Mouse (Mus musculus) ES-E14 (cell line): ENCODE results near the gene Tmprss12. TPM values are rescaled to one million over a fixed set of nuclear protein-coding genes. Genes with fewer than 3 reads are reported as not detected.
"Not testable (repeated sequence)": the region's sequence is repeated elsewhere in the genome, so short reads cannot be mapped to it uniquely, and the experiment has no call there.

Experiments
- DNase-seq: peaks from one replicate; pipeline ENCODE4 v3.0.0-alpha.2; 2013; ENCODE audit warnings: low read depth, low spot score
- H3K27ac ChIP-seq: 2 replicates; pipeline ENCODE4 v1.5.1; 2012; ENCODE audit warnings: low read depth, mild to moderate bottlenecking, low read length, moderate library complexity, mixed read lengths; ENCODE audit not compliant: poor library complexity, insufficient read depth, severe bottlenecking
- H3K36me3 ChIP-seq: 2 replicates; pipeline ENCODE4 v1.6.1; 2012; ENCODE audit warnings: mild to moderate bottlenecking, low read length, moderate library complexity, mixed read lengths; ENCODE audit not compliant: control insufficient read depth, poor library complexity, insufficient read depth, severe bottlenecking
- H3K4me1 ChIP-seq, 2 experiments: fragments of 150-350 bp in 1 of 2; sonication (generic) in 1 of 2; 2 replicates each; pipeline ENCODE4 v1.6.1; 2012; ENCODE audit warnings: low read length in 2 of 2, mild to moderate bottlenecking in 1 of 2, mixed read lengths in 1 of 2; ENCODE audit not compliant: control insufficient read depth in 2 of 2, insufficient read depth in 2 of 2, poor library complexity in 1 of 2
- H3K4me3 ChIP-seq, 2 experiments: fragments of 150-350 bp in 1 of 2; sonication (generic) in 1 of 2; 2 replicates each; pipeline ENCODE4 v1.5.1; 2012; ENCODE audit warnings: low read length in 2 of 2, low read depth in 1 of 2, mild to moderate bottlenecking in 1 of 2, mixed read lengths in 1 of 2; ENCODE audit not compliant: insufficient read depth in 1 of 2, poor library complexity in 1 of 2, severe bottlenecking in 1 of 2
- H3K9ac ChIP-seq: 2 replicates; pipeline ENCODE4 v1.6.1; 2012; ENCODE audit warnings: low read depth, mild to moderate bottlenecking, low read length, mixed read lengths; ENCODE audit not compliant: poor library complexity, insufficient read depth, severe bottlenecking
- H3K9me3 ChIP-seq: fragments of 150-350 bp; sonication (generic); 2 replicates; pipeline ENCODE4 v1.6.1; 2012; ENCODE audit warnings: low read depth, mild to moderate bottlenecking, low read length; ENCODE audit not compliant: control insufficient read depth, insufficient read depth
- CHD2 ChIP-seq: IDR thresholded peaks from 2 replicates; pipeline ENCODE4 v1.6.1; 2014; ENCODE audit warnings: mild to moderate bottlenecking, low read depth, low read length, inconsistent platforms
- HCFC1 ChIP-seq: IDR thresholded peaks from 2 replicates; pipeline ENCODE4 v1.6.1; 2012; ENCODE audit warnings: low read length, inconsistent platforms, borderline replicate concordance; ENCODE audit not compliant: insufficient read depth
- MAFK ChIP-seq: IDR thresholded peaks from 2 replicates; pipeline ENCODE4 v1.6.1; 2014; ENCODE audit warnings: mild to moderate bottlenecking, low read depth, low read length, inconsistent platforms; ENCODE audit not compliant: insufficient read depth
- ZC3H11A ChIP-seq: IDR thresholded peaks from 2 replicates; pipeline ENCODE4 v1.6.1; 2012; ENCODE audit warnings: low read depth, mild to moderate bottlenecking, inconsistent platforms, low read length, borderline replicate concordance
- ZNF384 ChIP-seq: IDR thresholded peaks from 2 replicates; pipeline ENCODE4 v1.6.1; 2012; ENCODE audit warnings: low read depth, low read length, inconsistent platforms
- in situ Hi-C, 2 experiments: fragments of 600-800 bp; cut with MboI; formaldehyde crosslinking; loops; one replicate each; pipeline ENCODE4 v1.15.1; 2025; ENCODE audit warnings: low sequenced_read_pairs in 2 of 2, inconsistent platforms in 1 of 2; ENCODE audit not compliant: unreplicated experiment in 2 of 2
- total RNA-seq: library from RNA; depleted of rRNA; stranded (reverse); fragments of 300-350 nt; gene quantifications from 2 replicates; pipeline ENCODE4 v1.2.3, GENCODE M21; 2012

Tmprss12 gene
- total RNA-seq, 1 experiment: 1.6 TPM

- in situ Hi-C loops: no loop called here
- Histone ChIP-seq H3K4me1 (peaks cover 2 to 5% of the 10 kb centered on the region in 2 experiments; a peak in 3 of 4 replicates), H3K27ac (peak overlapping the region; percentile 99), H3K9ac (peak overlapping the region; percentile 94), H3K9me3 (peaks cover 2% of the 10 kb centered on the region; the same call in 1 of the 2 replicates), H3K36me3 (peaks cover 9% of the 10 kb centered on the region; the same call in 1 of the 2 replicates), H3K4me3 (peak overlapping the region; percentile 73 to 82)
- no peak for TF ChIP-seq ZNF384
- TF ChIP-seq ZC3H11A: no peak
- no peak for TF ChIP-seq MAFK
- TF ChIP-seq HCFC1: no peak
- TF ChIP-seq CHD2: no peak
- no peak for DNase-seq
These were observed 9.2 kb upstream of the Tmprss12 start for GRCm38 (mm10) chr15:100271411-100271810.

- in situ Hi-C loops, H3K36me3 ChIP-seq, DNase-seq, H3K9me3 ChIP-seq: not testable (repeated sequence)
- H3K27ac ChIP-seq: peak overlapping the region; percentile 94
- H3K9ac ChIP-seq: peak overlapping the region; percentile 28; the same call in 1 of the 2 replicates
- H3K4me3 ChIP-seq: peak overlapping the region; percentile 48 to 49; a peak in 3 of 4 replicates
- H3K4me1 ChIP-seq: peaks cover 8 to 10% of the 10 kb centered on the region in 2 experiments
These were observed 6.8 kb upstream of the Tmprss12 start for GRCm38 (mm10) chr15:100273791-100274308.

- TF ChIP-seq ZC3H11A (no peak), ZNF384 (no peak), MAFK (no peak), CHD2 (no peak), HCFC1 (no peak)
- in situ Hi-C loops: no loop called here
- no peak for DNase-seq
- Histone ChIP-seq H3K9ac (peak overlapping the region; percentile 72; the same call in 1 of the 2 replicates), H3K4me1 (peaks cover 8 to 10% of the 10 kb centered on the region in 2 experiments), H3K36me3 (peaks cover 4% of the 10 kb centered on the region; the same call in 1 of the 2 replicates), H3K27ac (peak overlapping the region; percentile 100), H3K4me3 (peak overlapping the region; percentile 2 to 10; a peak in 2 of 4 replicates), H3K9me3 (no peaks in the 10 kb centered on the region)
These were observed 5.7 kb upstream of the Tmprss12 start for GRCm38 (mm10) chr15:100274790-100275559.

- H3K27ac ChIP-seq: peak overlapping the region; percentile 100
These were observed 4.2 kb upstream of the Tmprss12 start for GRCm38 (mm10) chr15:100276403-100276802.

More at GRCm38 (mm10) chr15:100276403-100276802, 4.2 kb upstream of the Tmprss12 start:
- in situ Hi-C loops: no loop called here
- peaks cover 4% of the 10 kb centered on the region; the same call in 1 of the 2 replicates for H3K36me3 ChIP-seq
- peak overlapping the region; percentile 29; the same call in 1 of the 2 replicates for H3K9ac ChIP-seq
- no peak for TF ChIP-seq ZNF384
- peak; percentile 90 for TF ChIP-seq MAFK
- TF ChIP-seq CHD2: no peak
- DNase-seq: no peak
- H3K9me3 ChIP-seq: no peaks in the 10 kb centered on the region
- peaks cover 10% of the 10 kb centered on the region in 2 experiments for H3K4me1 ChIP-seq
- peak overlapping the region in 1 of 2 experiments; percentile 13; a peak in 1 of 4 replicates for H3K4me3 ChIP-seq
